Mouse (Mus musculus) embryo, embryonic 11 days (tissue): Measurements from ENCODE around the gene Ly6g6d.
"Not testable (repeated sequence)": the region's sequence is repeated elsewhere in the genome, so short reads cannot be mapped to it uniquely, and the experiment has no call there.

ENCODE experiments used
- DNase-seq: peaks from one replicate; pipeline ENCODE4 v3.0.0-alpha.2; 2015

Ly6g6d gene

DNA sequence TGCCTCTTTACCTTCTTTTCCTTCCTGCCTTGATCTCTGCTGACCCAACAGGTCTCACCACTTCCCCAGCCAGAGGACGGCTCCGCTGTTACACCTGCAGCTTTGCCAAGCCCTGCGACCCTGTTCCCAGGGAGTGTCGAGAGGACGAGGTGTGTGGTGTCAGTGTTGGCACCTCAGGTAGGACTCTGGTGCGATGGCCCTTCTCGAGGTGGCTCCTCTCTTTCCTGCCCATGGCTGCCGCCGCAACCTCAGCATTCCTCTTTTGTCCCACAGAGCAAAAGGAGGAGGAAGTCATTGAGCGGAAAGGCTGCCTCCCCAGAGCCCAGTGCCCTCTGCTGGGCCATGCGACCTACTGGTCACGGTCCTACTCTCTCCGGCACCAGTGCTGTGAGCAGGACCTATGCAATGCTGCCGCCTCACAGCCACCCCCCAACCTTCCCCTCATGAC is at the start of gene Ly6g6d:
Gene Ly6g6d (minus strand): TSS at position 280 of the 448 bp plus-strand sequence.
- peak; percentile 64 for DNase-seq

- no peak for DNase-seq
Measured at GRCm38 (mm10) chr17:35127017-35127416, 49.2 kb upstream of the Ly6g6d start.

DNA sequence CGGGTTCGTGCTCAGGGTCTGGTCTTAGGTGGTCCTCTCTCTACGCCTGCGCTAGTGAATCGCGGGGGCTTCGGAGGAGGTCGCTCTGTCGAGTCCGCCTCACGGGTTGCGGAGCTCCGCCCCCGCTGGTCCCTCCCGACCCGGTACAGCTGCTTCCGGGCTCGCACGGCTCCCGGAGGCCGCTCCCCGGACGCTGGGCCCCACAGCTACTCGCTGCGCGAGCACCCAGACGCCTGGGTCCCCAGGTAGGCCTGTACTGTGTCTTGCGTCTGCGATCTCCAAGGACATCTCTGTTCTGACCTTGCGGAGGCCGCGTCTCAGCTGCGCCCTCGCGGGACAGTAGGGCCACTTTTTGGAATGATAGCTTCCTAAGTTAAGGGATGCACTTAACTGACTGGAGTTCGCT is 48.3 kb upstream of the Ly6g6d start, which contains the start of gene D17H6S53E:
Gene D17H6S53E (plus strand): TSS at position 168 of the 406 bp plus-strand sequence.
- DNase-seq, result peak; percentile 88

- DNase-seq, result no peak
Measured at GRCm38 (mm10) chr17:35125578-35125977, 47.7 kb upstream of the Ly6g6d start.

DNA sequence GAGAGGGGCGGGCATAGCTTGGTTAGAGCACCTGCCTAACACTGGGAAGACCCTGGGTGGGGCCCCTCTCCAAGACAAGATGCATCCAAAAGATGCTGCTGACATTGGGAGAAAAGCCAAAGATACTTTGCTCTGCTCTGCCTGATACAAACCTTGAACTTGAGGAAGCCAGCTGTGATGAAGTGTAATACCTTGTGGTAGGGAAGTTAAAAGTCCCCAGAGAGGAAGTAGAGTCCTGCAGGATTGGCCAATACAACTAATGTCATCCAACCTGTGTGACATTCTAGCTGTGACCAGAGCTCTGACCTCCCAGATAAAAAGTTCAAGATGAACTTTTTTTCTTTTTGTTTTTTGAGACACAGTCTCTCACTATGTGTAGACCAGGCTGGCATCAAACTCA is 47.2 kb upstream of the Ly6g6d start:
- DNase-seq, result no peak

- DNase-seq, result not testable (repeated sequence)
Measured at GRCm38 (mm10) chr17:35124261-35124896, 46.5 kb upstream of the Ly6g6d start.

DNA sequence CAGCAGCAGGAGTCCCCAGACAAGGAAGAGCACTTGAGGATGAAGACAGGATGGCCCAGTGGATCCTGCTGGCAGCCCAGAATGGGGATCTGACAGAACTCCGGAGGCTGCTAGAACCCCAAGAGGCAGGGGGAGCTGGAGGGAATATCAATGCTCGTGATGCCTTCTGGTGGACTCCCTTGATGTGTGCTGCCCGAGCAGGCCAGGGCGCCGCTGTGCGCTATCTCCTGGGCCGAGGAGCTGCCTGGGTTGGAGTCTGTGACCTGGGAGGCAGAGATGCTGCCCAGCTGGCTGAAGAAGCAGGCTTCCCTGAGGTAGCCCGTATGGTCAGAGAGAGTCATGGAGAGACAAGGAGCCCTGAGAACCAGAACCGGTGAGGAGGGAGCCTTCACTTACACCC is 45.4 kb upstream of the Ly6g6d start:
- DNase-seq, result not testable (repeated sequence)

DNA sequence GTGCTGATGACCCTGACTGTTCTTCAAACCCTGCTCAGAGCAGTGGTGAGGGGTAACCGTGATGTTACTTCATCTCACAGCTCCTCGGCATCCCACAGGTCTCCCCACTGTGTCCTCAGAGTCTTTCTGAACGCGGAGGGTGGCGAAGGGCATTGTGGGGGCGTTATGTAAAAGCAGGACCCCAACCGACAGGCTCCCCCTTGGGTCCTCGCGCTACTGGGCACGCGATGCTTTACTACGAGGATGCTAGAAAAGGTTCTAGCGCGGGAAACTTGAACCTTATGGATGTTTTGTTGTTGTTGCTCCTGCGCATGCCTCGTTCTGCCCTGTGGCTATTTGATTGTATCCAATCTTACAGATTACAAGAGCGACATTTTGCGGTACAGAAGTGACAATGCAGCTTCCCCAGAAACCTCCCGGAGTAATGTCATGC is 44.0 kb upstream of the Ly6g6d start, which contains the start of gene Csnk2b:
Gene Csnk2b (minus strand): TSS at position 183 of the 433 bp plus-strand sequence.
- DNase-seq, result peak; percentile 79

GRCm38 (mm10) chr17:35121143-35121799 is 43.4 kb upstream of the Ly6g6d start, which contains the start of gene Gpank1:
Gpank1 (plus strand) TSS chr17:35121455.
- peak; percentile 100 for DNase-seq

DNA sequence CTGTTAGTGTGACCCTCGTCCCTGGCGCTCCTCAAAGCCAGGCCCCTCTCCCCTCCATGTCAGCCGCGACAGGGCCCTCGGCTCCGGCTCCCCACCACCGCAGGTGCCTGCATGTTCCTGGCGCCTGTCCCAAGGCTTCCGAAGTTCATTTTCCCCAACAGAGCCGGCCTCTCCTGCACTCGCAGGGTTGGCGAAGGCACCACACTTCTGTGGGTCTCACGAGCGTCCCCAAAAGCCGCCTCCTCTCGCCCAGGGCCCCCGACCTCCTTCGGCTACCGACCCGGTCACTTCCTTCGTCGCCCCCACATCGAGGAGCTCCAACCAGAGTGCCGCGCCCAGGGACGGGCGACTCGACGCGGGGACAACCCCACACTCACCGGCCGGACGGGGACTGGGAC is 42.9 kb upstream of the Ly6g6d start:
- no peak for DNase-seq

- DNase-seq, result no peak
Measured at GRCm38 (mm10) chr17:35115046-35116019, 37.5 kb upstream of the Ly6g6d start, which contains the start of gene Ly6g5b. Ly6g5b (minus strand) TSS chr17:35115428.

DNA sequence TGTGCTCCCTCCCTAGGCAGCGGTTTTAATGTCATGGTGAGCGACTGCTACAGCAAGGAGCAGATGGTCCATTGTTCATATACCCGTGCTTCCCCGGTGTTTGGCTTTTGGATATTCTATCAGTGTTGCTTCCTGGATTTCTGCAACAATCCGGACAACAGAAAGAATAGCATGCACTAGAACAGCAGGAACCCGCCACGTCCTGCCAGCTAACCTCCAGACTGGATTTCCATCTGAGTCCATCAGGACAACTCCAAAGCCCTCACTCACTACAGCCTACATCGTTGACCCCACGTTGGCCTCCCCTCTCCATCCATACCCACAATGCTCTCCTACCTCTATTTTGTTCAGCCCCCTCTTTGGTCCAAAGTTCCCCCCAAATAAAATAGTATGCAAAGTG is 33.9 kb upstream of the Ly6g6d start:
- no peak for DNase-seq

- no peak for DNase-seq
Measured at GRCm38 (mm10) chr17:35108097-35108496, 30.2 kb upstream of the Ly6g6d start, which contains the start of gene Ly6g5c. Ly6g5c (plus strand) TSS chr17:35108279.

DNA sequence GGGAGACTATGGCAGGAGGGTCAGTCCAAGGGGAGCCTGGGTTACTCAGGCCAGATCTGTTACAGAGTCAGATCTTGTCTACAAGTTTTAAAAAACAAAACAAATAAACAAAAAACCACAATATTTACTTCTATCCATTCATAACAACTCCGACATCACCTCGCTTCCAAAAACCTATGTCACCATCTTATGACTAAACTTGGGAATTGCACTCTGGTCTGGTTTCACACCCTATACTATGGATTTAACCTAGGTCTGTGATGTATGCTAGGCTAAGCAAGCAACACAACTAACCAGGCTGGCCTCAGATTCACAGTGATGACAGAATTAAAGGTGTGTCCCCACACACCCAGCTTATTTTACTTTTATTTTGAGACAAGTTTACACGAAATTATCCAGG is 28.7 kb upstream of the Ly6g6d start:
- DNase-seq, result no peak

DNA sequence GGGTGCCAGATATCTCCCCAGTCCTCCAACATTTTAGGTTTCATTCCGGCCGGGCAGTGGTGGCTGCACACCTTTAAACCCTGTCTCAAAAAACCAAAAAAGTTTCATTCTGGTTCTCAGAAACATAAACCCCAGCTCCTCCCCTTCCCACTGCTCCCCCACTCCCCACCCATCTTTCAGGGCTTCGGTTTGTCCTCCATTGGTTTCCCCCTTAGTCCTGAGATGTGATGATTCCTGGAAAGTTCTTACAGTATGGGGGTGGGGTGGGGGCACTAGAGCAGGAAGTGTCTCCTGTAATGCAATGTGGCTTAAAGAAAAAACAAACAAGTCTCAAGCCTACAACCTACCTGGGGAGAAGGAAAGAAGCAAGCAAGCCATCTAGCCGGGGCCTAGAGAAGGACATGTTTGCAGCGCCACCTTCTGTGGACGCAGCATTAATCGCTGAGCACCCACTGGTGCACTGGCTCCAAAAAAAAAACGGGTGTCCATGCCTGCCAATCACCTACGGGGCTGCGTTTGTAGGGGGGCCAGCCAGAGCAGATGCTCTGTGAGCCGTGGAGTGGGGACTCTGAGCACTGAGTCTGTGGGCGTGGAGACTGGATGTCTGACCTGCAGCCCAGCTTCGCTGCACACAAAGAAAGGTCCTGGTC is 28.0 kb upstream of the Ly6g6d start:
- DNase-seq, result peak; percentile 73

GRCm38 (mm10) chr17:35104754-35105153 is 26.9 kb upstream of the Ly6g6d start:
- no peak for DNase-seq

- no peak for DNase-seq
Measured at GRCm38 (mm10) chr17:35104079-35104478, 26.2 kb upstream of the Ly6g6d start.

DNA sequence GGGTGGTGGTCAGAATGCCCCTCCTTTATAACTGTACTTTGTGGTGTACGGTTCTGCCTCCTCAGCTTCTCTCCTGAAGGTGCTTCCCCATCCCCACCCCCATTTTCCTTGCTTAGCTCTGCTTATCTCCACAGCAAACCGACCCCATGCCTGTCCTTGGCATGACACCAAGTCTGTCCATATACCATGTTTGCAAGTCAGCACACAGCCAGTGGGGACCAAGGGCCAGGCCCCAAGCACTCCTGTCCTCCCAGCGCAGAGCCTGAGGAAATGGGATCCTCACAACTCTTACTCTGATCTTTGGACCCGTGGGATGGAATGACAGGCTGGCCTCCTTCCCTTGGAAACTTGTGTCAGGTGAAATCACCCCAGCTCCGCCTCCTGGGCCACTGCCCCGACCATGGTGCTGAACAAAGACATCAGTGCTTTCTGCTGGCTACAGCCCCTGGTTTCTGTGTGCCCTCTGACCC is 25.4 kb upstream of the Ly6g6d start:
- DNase-seq, result no peak

- no peak for DNase-seq
Measured at GRCm38 (mm10) chr17:35102299-35102698, 24.4 kb upstream of the Ly6g6d start.

GRCm38 (mm10) chr17:35101161-35101560 is 23.3 kb upstream of the Ly6g6d start:
- no peak for DNase-seq

GRCm38 (mm10) chr17:35100196-35100765 is 22.4 kb upstream of the Ly6g6d start:
- no peak for DNase-seq

DNA sequence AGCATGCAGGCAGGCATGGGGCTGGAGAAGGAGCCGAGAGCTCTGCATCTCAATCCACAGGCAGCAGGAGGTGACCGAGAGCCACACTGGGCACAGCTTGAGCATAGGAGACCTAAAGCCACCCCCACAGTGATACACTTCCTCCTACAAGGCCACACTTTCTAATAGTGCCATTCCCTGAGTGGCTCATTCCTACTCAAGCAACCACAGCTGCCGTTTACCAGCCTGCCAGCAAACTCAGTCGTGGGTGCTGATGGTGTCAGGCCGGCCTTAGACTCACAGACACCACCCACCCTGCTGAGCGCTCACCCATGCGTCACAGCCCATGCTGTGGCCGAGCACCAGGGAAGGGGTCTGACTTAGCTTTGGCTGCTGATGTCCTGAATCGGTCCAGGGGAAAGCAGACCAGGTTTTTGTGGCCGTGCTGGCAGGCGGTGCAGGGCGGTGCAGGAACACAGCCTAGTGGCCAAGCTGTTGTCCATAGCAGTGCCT is 19.3 kb upstream of the Ly6g6d start:
- no peak for DNase-seq
